Mouse (Mus musculus): ENCODE results near the gene Zfp511. TPM values are rescaled to one million over a fixed set of nuclear protein-coding genes. Genes with fewer than 3 reads are reported as not detected.

The Zfp511 gene
- polyA plus RNA-seq (2017; shearing (Covaris generic)): 10 to 100 TPM; 26.7 to 26.8 TPM

GRCm38 (mm10) chr7:140036281-140037170, at the start of gene Zfp511, which contains the start of gene Tubgcp2:
TSS of gene Zfp511 (plus strand) at chr7:140036391.
TSS of gene Tubgcp2 (minus strand) at chr7:140036669.
- peak; percentile 88 for ATAC-seq

- no peak for ATAC-seq
Measured at GRCm38 (mm10) chr7:139988272-139988671, 47.9 kb upstream of the Zfp511 start.

- ATAC-seq: peak; percentile 22
Measured at GRCm38 (mm10) chr7:139990864-139991394, 45.3 kb upstream of the Zfp511 start.

GRCm38 (mm10) chr7:139992406-139992805, 43.8 kb upstream of the Zfp511 start, which contains the start of gene Adam8:
TSS of gene Adam8 (minus strand) at chr7:139992562.
- peak; percentile 77 for ATAC-seq

GRCm38 (mm10) chr7:139993532-139993931, 42.7 kb upstream of the Zfp511 start:
- no peak for ATAC-seq

- ATAC-seq: no peak
Measured at GRCm38 (mm10) chr7:139994202-139994601, 42.0 kb upstream of the Zfp511 start.

GRCm38 (mm10) chr7:139994676-139995075, 41.5 kb upstream of the Zfp511 start:
- peak; percentile 60 for ATAC-seq

GRCm38 (mm10) chr7:139998691-139999350, 37.4 kb upstream of the Zfp511 start:
- ATAC-seq: no peak

GRCm38 (mm10) chr7:140001086-140001740, 35.0 kb upstream of the Zfp511 start:
- no peak for ATAC-seq

- ATAC-seq: no peak
Measured at GRCm38 (mm10) chr7:140004666-140005065, 31.5 kb upstream of the Zfp511 start.

- ATAC-seq: no peak
Measured at GRCm38 (mm10) chr7:140006861-140007611, 29.2 kb upstream of the Zfp511 start.

GRCm38 (mm10) chr7:140007781-140008180, 28.4 kb upstream of the Zfp511 start:
- no peak for ATAC-seq

- no peak for ATAC-seq
Measured at GRCm38 (mm10) chr7:140011336-140011735, 24.9 kb upstream of the Zfp511 start.

GRCm38 (mm10) chr7:140031771-140032170, 4.4 kb upstream of the Zfp511 start:
- ATAC-seq: no peak

GRCm38 (mm10) chr7:140032366-140032765, 3.8 kb upstream of the Zfp511 start:
- ATAC-seq: no peak

GRCm38 (mm10) chr7:140033386-140033785, 2.8 kb upstream of the Zfp511 start:
- ATAC-seq: no peak

- ATAC-seq: no peak
Measured at GRCm38 (mm10) chr7:140035456-140035855, 735 bp upstream of the Zfp511 start.

- ATAC-seq: no peak
Measured at GRCm38 (mm10) chr7:140037171-140037555, 972 bp downstream of the Zfp511 start.

- no peak for ATAC-seq
Measured at GRCm38 (mm10) chr7:140042728-140043127, 6.5 kb downstream of the Zfp511 start.

GRCm38 (mm10) chr7:140045546-140045945, 9.4 kb downstream of the Zfp511 start:
- no peak for ATAC-seq

- ATAC-seq: no peak
Measured at GRCm38 (mm10) chr7:140047811-140048311, 11.7 kb downstream of the Zfp511 start.
